Mouse (Mus musculus): Measurements from ENCODE around the gene Hhatl. TPM values are rescaled to one million over a fixed set of nuclear protein-coding genes. Genes with fewer than 3 reads are reported as not detected.

The Hhatl gene
- total and polyA plus RNA-seq, 3 experiments = 96.3 to 201 (median 111) TPM

GRCm38 (mm10) chr9:121810081-121810821 lies 17.9 kb upstream of the Hhatl start:
- Histone ChIP-seq H3K79me2 (replicated peaks; ENCODE audit: control insufficient read depth, insufficient read depth, low read length) (no peaks in the 10 kb centered on the region), H3K9ac (ENCODE audit: low read depth, low read length) (no peak overlapping the region), H3K27ac (no peak overlapping the region), H3K4me1 (ENCODE audit: control insufficient read depth, insufficient read depth, low read length) (no peaks in the 10 kb centered on the region), H3K4me3 (no peak overlapping the region), H3K27me3 (ENCODE audit: control insufficient read depth, insufficient read depth, low read length) (no peaks in the 10 kb centered on the region), H3K36me3 (ENCODE audit: control insufficient read depth, insufficient read depth, low read length) (no peaks in the 10 kb centered on the region)
- no peak for TF ChIP-seq EP300 (IDR thresholded peaks at IDR 0.05; ENCODE audit: insufficient read depth, low read depth, low read length)
- TF ChIP-seq CTCF (IDR thresholded peaks at IDR 0.05) = no peak
- TF ChIP-seq POLR2A (IDR thresholded peaks at IDR 0.05; ENCODE audit: insufficient read depth, low read depth, low read length) = no peak
- no peak for DNase-seq
- intact Hi-C loops (cut with DNase I) = no loop called here
- WGBS = 42% methylated on average over 15 of the region's 15 CpGs

- H3K9ac ChIP-seq (ENCODE audit: low read depth, low read length) = no peak overlapping the region
- H3K36me3 ChIP-seq (ENCODE audit: control insufficient read depth, insufficient read depth, low read length) = no peaks in the 10 kb centered on the region
- H3K4me3 ChIP-seq = no peak overlapping the region
- H3K79me2 ChIP-seq (replicated peaks; ENCODE audit: control insufficient read depth, insufficient read depth, low read length) = no peaks in the 10 kb centered on the region
- no peaks in the 10 kb centered on the region for H3K4me1 ChIP-seq (ENCODE audit: control insufficient read depth, insufficient read depth, low read length)
- no peak for DNase-seq
- no peak overlapping the region for H3K27ac ChIP-seq
- TF ChIP-seq CTCF (IDR thresholded peaks at IDR 0.05) = no peak
- TF ChIP-seq EP300 (IDR thresholded peaks at IDR 0.05; ENCODE audit: insufficient read depth, low read depth, low read length) = no peak
- no peak for TF ChIP-seq POLR2A (IDR thresholded peaks at IDR 0.05; ENCODE audit: insufficient read depth, low read depth, low read length)
- WGBS = 87% methylated on average over 3 of the region's 3 CpGs
- intact Hi-C loops (cut with DNase I) = no loop called here
- H3K27me3 ChIP-seq (ENCODE audit: control insufficient read depth, insufficient read depth, low read length) = no peaks in the 10 kb centered on the region
Observed at GRCm38 (mm10) chr9:121808511-121808910, 16.2 kb upstream of the Hhatl start.

- H3K4me3 ChIP-seq = no peak overlapping the region
- intact Hi-C loops (cut with DNase I) = no loop called here
- H3K4me1 ChIP-seq (ENCODE audit: control insufficient read depth, insufficient read depth, low read length) = no peaks in the 10 kb centered on the region
- DNase-seq = no peak
- no peak overlapping the region for H3K9ac ChIP-seq (ENCODE audit: low read depth, low read length)
- H3K79me2 ChIP-seq (replicated peaks; ENCODE audit: control insufficient read depth, insufficient read depth, low read length) = no peaks in the 10 kb centered on the region
- H3K27me3 ChIP-seq (ENCODE audit: control insufficient read depth, insufficient read depth, low read length) = no peaks in the 10 kb centered on the region
- 58% methylated on average over 7 of the region's 7 CpGs for WGBS
- H3K27ac ChIP-seq = no peak overlapping the region
- no peaks in the 10 kb centered on the region for H3K36me3 ChIP-seq (ENCODE audit: control insufficient read depth, insufficient read depth, low read length)
- TF ChIP-seq POLR2A (IDR thresholded peaks at IDR 0.05; ENCODE audit: insufficient read depth, low read depth, low read length) = no peak
- no peak for TF ChIP-seq CTCF (IDR thresholded peaks at IDR 0.05)
- TF ChIP-seq EP300 (IDR thresholded peaks at IDR 0.05; ENCODE audit: insufficient read depth, low read depth, low read length) = no peak
Observed at GRCm38 (mm10) chr9:121807947-121808346, 15.6 kb upstream of the Hhatl start.

GRCm38 (mm10) chr9:121807546-121807945 lies 15.2 kb upstream of the Hhatl start:
- Histone ChIP-seq H3K27me3 (ENCODE audit: control insufficient read depth, insufficient read depth, low read length) (no peaks in the 10 kb centered on the region), H3K9ac (ENCODE audit: low read depth, low read length) (no peak overlapping the region), H3K36me3 (ENCODE audit: control insufficient read depth, insufficient read depth, low read length) (no peaks in the 10 kb centered on the region), H3K4me1 (ENCODE audit: control insufficient read depth, insufficient read depth, low read length) (no peaks in the 10 kb centered on the region), H3K79me2 (replicated peaks; ENCODE audit: control insufficient read depth, insufficient read depth, low read length) (no peaks in the 10 kb centered on the region), H3K27ac (no peak overlapping the region), H3K4me3 (no peak overlapping the region)
- intact Hi-C loops (cut with DNase I) = no loop called here
- no peak for DNase-seq
- WGBS = 72% methylated on average over 1 of the region's 1 CpGs
- TF ChIP-seq EP300 (IDR thresholded peaks at IDR 0.05; ENCODE audit: insufficient read depth, low read depth, low read length) = no peak
- TF ChIP-seq POLR2A (IDR thresholded peaks at IDR 0.05; ENCODE audit: insufficient read depth, low read depth, low read length) = no peak
- TF ChIP-seq CTCF (IDR thresholded peaks at IDR 0.05) = no peak

GRCm38 (mm10) chr9:121802747-121803146 lies 10.4 kb upstream of the Hhatl start:
- WGBS = 52% methylated on average over 7 of the region's 7 CpGs
- DNase-seq = no peak
- H3K27ac ChIP-seq = no peak overlapping the region
- TF ChIP-seq EP300 (IDR thresholded peaks at IDR 0.05; ENCODE audit: insufficient read depth, low read depth, low read length) (no peak), CTCF (IDR thresholded peaks at IDR 0.05) (no peak), POLR2A (IDR thresholded peaks at IDR 0.05; ENCODE audit: insufficient read depth, low read depth, low read length) (no peak)
- H3K79me2 ChIP-seq (replicated peaks; ENCODE audit: control insufficient read depth, insufficient read depth, low read length) = no peaks in the 10 kb centered on the region
- no peaks in the 10 kb centered on the region for H3K36me3 ChIP-seq (ENCODE audit: control insufficient read depth, insufficient read depth, low read length)
- H3K9ac ChIP-seq (ENCODE audit: low read depth, low read length) = no peak overlapping the region
- no peak overlapping the region for H3K4me3 ChIP-seq
- H3K4me1 ChIP-seq (ENCODE audit: control insufficient read depth, insufficient read depth, low read length) = no peaks in the 10 kb centered on the region
- no peaks in the 10 kb centered on the region for H3K27me3 ChIP-seq (ENCODE audit: control insufficient read depth, insufficient read depth, low read length)
- intact Hi-C loops (cut with DNase I) = no loop called here

GRCm38 (mm10) chr9:121798887-121799520 lies 6.7 kb upstream of the Hhatl start:
- H3K27ac ChIP-seq = no peak overlapping the region
- 46% methylated on average over 6 of the region's 6 CpGs for WGBS
- no peak overlapping the region for H3K9ac ChIP-seq (ENCODE audit: low read depth, low read length)
- no peaks in the 10 kb centered on the region for H3K27me3 ChIP-seq (ENCODE audit: control insufficient read depth, insufficient read depth, low read length)
- no peaks in the 10 kb centered on the region for H3K79me2 ChIP-seq (replicated peaks; ENCODE audit: control insufficient read depth, insufficient read depth, low read length)
- peaks cover 5% of the 10 kb centered on the region; the same call in 1 of the 2 replicates for H3K4me1 ChIP-seq (ENCODE audit: control insufficient read depth, insufficient read depth, low read length)
- DNase-seq = no peak
- no peaks in the 10 kb centered on the region for H3K36me3 ChIP-seq (ENCODE audit: control insufficient read depth, insufficient read depth, low read length)
- intact Hi-C loops (cut with DNase I) = no loop called here
- H3K4me3 ChIP-seq = no peak overlapping the region
- no peak for TF ChIP-seq POLR2A (IDR thresholded peaks at IDR 0.05; ENCODE audit: insufficient read depth, low read depth, low read length)
- no peak for TF ChIP-seq CTCF (IDR thresholded peaks at IDR 0.05)
- TF ChIP-seq EP300 (IDR thresholded peaks at IDR 0.05; ENCODE audit: insufficient read depth, low read depth, low read length) = no peak
